Mouse (Mus musculus): ENCODE measurements at regions not wholly inside any gene's neighbourhood (a gene's known extent, or its start where the extent isn't known, plus 50 kb on each side); places are given as distances from the start of the nearest gene placed in this dataset.

DNA sequence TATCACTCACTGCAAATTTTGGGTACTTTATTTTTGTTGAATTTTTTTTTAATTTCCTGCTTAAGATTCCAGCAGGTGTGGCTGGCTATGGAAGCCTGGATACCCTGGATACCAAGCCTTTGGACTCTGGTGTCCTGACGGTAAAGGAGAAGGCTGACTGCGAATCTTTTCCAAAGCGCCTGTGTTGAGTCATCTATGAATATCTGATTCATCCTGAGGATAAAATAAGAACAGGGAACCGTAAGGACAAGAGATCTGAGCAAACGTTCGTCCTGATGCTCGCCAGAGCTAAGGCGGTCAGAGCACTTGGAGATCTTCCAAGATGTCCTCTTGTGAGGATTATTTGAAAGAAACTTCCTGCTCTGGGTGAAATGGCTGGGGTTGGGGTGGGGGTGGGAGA lies 173.2 kb upstream of the Tox3 start:
- no peaks in the 10 kb centered on the region for H3K36me3 ChIP-seq (ENCODE audit: control insufficient read depth, insufficient read depth, low read length)

DNA sequence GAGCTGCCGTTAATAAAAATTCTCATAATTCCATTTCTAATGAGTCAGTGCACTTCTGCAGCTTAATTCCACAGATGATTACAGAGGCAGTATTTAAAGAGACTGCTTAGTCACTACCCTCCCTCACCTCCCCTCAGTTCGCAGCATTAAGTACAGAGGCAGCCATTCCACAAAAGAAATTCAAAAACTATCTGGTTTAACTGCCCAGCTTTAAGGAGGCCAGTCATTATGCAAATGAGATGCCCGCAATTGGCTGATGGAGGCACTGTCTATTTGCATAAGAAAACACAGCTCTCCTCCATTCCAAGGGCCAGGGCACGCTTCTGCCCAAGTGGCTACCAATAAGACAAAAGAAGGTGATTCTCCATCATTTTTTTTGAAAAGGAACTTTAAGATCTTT lies 172.0 kb upstream of the Tox3 start:
- Histone ChIP-seq H3K36me3 (ENCODE audit: control insufficient read depth, insufficient read depth, low read length) (no peaks in the 10 kb centered on the region), H3K9ac (ENCODE audit: low read length) (no peak overlapping the region), H3K27ac (ENCODE audit: low read length) (no peak overlapping the region), H3K4me3 (ENCODE audit: low read length) (no peak overlapping the region), H3K27me3 (ENCODE audit: control insufficient read depth, insufficient read depth, low read depth, low read length) (no peaks in the 10 kb centered on the region), H3K4me2 (ENCODE audit: low read depth, low read length) (no peak overlapping the region), H3K9me3 (ENCODE audit: control insufficient read depth, low read length) (no peaks in the 10 kb centered on the region), H3K4me1 (replicated peaks; ENCODE audit: control insufficient read depth, insufficient read depth, low read length) (no peaks in the 10 kb centered on the region)
- WGBS = 27% methylated on average over 4 of the region's 4 CpGs
- 0 out of 2 replicates have a peak, but pooled peaks have one; percentile 23 for ATAC-seq (ENCODE audit: low read depth)

More for the DNA sequence above, 173.2 kb upstream of the Tox3 start:
- Histone ChIP-seq H3K9ac (ENCODE audit: low read length) (no peak overlapping the region), H3K27ac (ENCODE audit: low read length) (no peak overlapping the region), H3K27me3 (ENCODE audit: control insufficient read depth, insufficient read depth, low read depth, low read length) (no peaks in the 10 kb centered on the region), H3K4me3 (ENCODE audit: low read length) (no peak overlapping the region), H3K4me2 (ENCODE audit: low read depth, low read length) (no peak overlapping the region), H3K4me1 (replicated peaks; ENCODE audit: control insufficient read depth, insufficient read depth, low read length) (no peaks in the 10 kb centered on the region), H3K9me3 (ENCODE audit: control insufficient read depth, low read length) (no peaks in the 10 kb centered on the region)
- ATAC-seq (ENCODE audit: low read depth) = no peak
- WGBS = 60% methylated on average over 8 of the region's 8 CpGs

GRCm38 (mm10) chr8:90519567-90519966 lies 171.4 kb upstream of the Tox3 start:
- no peak overlapping the region for H3K9ac ChIP-seq (ENCODE audit: low read length)
- H3K36me3 ChIP-seq (ENCODE audit: control insufficient read depth, insufficient read depth, low read length) = no peaks in the 10 kb centered on the region
- no peak overlapping the region for H3K27ac ChIP-seq (ENCODE audit: low read length)
- no peak overlapping the region for H3K4me3 ChIP-seq (ENCODE audit: low read length)
- H3K4me1 ChIP-seq (replicated peaks; ENCODE audit: control insufficient read depth, insufficient read depth, low read length) = no peaks in the 10 kb centered on the region
- no peaks in the 10 kb centered on the region for H3K9me3 ChIP-seq (ENCODE audit: control insufficient read depth, low read length)
- ATAC-seq (ENCODE audit: low read depth) = no peak
- no peak overlapping the region for H3K4me2 ChIP-seq (ENCODE audit: low read depth, low read length)
- no peaks in the 10 kb centered on the region for H3K27me3 ChIP-seq (ENCODE audit: control insufficient read depth, insufficient read depth, low read depth, low read length)
- WGBS = 80% methylated on average over 6 of the region's 6 CpGs

DNA sequence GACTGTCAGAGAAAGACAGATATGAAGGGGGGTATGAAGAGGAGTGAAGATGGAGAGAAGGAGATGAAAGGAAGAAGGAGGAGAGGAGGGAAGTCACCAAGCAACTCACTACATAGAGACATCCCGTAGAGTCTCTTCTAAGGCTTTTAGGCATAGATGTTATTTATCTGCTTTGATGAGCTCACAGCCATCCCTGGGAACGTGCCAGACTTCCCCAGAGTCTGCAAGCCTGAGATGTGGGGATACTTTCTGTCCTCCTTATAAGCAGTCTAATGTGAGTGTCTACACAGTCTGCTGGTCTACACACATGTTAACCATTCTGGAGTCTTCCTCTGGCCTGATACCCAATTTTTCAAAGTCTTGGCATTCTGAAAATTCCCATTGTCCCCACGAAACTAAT lies 166.0 kb upstream of the Tox3 start:
- H3K4me2 ChIP-seq (ENCODE audit: low read depth, low read length) = no peak overlapping the region
- no peak overlapping the region for H3K9ac ChIP-seq (ENCODE audit: low read length)
- no peaks in the 10 kb centered on the region for H3K9me3 ChIP-seq (ENCODE audit: control insufficient read depth, low read length)
- 58% methylated on average over 3 of the region's 3 CpGs for WGBS
- no peak overlapping the region for H3K27ac ChIP-seq (ENCODE audit: low read length)
- no peaks in the 10 kb centered on the region for H3K36me3 ChIP-seq (ENCODE audit: control insufficient read depth, insufficient read depth, low read length)
- no peak for ATAC-seq (ENCODE audit: low read depth)
- H3K27me3 ChIP-seq (ENCODE audit: control insufficient read depth, insufficient read depth, low read depth, low read length) = no peaks in the 10 kb centered on the region; the same call in none of the 2 replicates
- no peaks in the 10 kb centered on the region for H3K4me1 ChIP-seq (replicated peaks; ENCODE audit: control insufficient read depth, insufficient read depth, low read length)
- no peak overlapping the region for H3K4me3 ChIP-seq (ENCODE audit: low read length)

- H3K9me3 ChIP-seq (ENCODE audit: control insufficient read depth, low read length) = no peaks in the 10 kb centered on the region
- no peak overlapping the region for H3K4me2 ChIP-seq (ENCODE audit: low read depth, low read length)
- WGBS = 95% methylated on average over 4 of the region's 4 CpGs
- H3K4me1 ChIP-seq (replicated peaks; ENCODE audit: control insufficient read depth, insufficient read depth, low read length) = no peaks in the 10 kb centered on the region
- no peak for ATAC-seq (ENCODE audit: low read depth)
- no peaks in the 10 kb centered on the region; the same call in none of the 2 replicates for H3K27me3 ChIP-seq (ENCODE audit: control insufficient read depth, insufficient read depth, low read depth, low read length)
- H3K27ac ChIP-seq (ENCODE audit: low read length) = no peak overlapping the region
- H3K4me3 ChIP-seq (ENCODE audit: low read length) = no peak overlapping the region
- no peak overlapping the region for H3K9ac ChIP-seq (ENCODE audit: low read length)
- no peaks in the 10 kb centered on the region for H3K36me3 ChIP-seq (ENCODE audit: control insufficient read depth, insufficient read depth, low read length)
These were observed 165.5 kb upstream of the Tox3 start for GRCm38 (mm10) chr8:90513601-90514000.

GRCm38 (mm10) chr8:90513102-90513501 lies 165.0 kb upstream of the Tox3 start:
- 62% methylated on average over 8 of the region's 8 CpGs for WGBS
- no peak overlapping the region for H3K27ac ChIP-seq (ENCODE audit: low read length)
- H3K4me1 ChIP-seq (replicated peaks; ENCODE audit: control insufficient read depth, insufficient read depth, low read length) = no peaks in the 10 kb centered on the region
- H3K9me3 ChIP-seq (ENCODE audit: control insufficient read depth, low read length) = no peaks in the 10 kb centered on the region
- no peak overlapping the region for H3K4me2 ChIP-seq (ENCODE audit: low read depth, low read length)
- ATAC-seq (ENCODE audit: low read depth) = no peak
- H3K9ac ChIP-seq (ENCODE audit: low read length) = no peak overlapping the region
- no peak overlapping the region for H3K4me3 ChIP-seq (ENCODE audit: low read length)
- no peaks in the 10 kb centered on the region for H3K36me3 ChIP-seq (ENCODE audit: control insufficient read depth, insufficient read depth, low read length)
- no peaks in the 10 kb centered on the region; the same call in none of the 2 replicates for H3K27me3 ChIP-seq (ENCODE audit: control insufficient read depth, insufficient read depth, low read depth, low read length)

- Histone ChIP-seq H3K4me3 (ENCODE audit: low read length) (no peak overlapping the region), H3K36me3 (ENCODE audit: control insufficient read depth, insufficient read depth, low read length) (no peaks in the 10 kb centered on the region), H3K9me3 (ENCODE audit: control insufficient read depth, low read length) (no peaks in the 10 kb centered on the region), H3K4me2 (ENCODE audit: low read depth, low read length) (no peak overlapping the region), H3K27me3 (ENCODE audit: control insufficient read depth, insufficient read depth, low read depth, low read length) (no peaks in the 10 kb centered on the region; the same call in none of the 2 replicates), H3K27ac (ENCODE audit: low read length) (no peak overlapping the region), H3K4me1 (replicated peaks; ENCODE audit: control insufficient read depth, insufficient read depth, low read length) (no peaks in the 10 kb centered on the region), H3K9ac (ENCODE audit: low read length) (no peak overlapping the region)
- no peak for ATAC-seq (ENCODE audit: low read depth)
- 52% methylated on average over 2 of the region's 2 CpGs for whole genome bisulfite sequencing
These were observed 164.5 kb upstream of the Tox3 start for GRCm38 (mm10) chr8:90512594-90512993.

DNA sequence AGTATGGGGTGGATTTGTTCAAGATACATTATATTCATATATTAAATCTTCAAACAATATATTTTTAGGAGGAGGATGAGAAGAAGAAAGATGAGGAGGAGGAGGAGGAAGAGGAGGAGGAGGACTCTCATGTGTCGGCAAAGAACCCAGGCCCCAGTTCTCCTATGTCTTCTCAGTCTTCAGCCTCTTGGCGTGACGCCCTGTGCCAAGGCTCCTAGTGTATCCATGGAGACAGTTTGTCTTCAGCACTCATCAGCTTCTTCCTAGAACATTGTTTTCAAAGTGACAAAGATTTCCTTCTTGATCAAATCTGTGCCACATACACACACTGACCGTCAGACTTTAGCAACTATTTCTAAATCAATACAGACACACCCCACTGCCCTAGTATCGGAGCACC lies 156.4 kb upstream of the Tox3 start:
- no peak for ATAC-seq (ENCODE audit: low read depth)
- WGBS = 63% methylated on average over 5 of the region's 5 CpGs
- H3K36me3 ChIP-seq (ENCODE audit: control insufficient read depth, insufficient read depth, low read length) = no peaks in the 10 kb centered on the region

DNA sequence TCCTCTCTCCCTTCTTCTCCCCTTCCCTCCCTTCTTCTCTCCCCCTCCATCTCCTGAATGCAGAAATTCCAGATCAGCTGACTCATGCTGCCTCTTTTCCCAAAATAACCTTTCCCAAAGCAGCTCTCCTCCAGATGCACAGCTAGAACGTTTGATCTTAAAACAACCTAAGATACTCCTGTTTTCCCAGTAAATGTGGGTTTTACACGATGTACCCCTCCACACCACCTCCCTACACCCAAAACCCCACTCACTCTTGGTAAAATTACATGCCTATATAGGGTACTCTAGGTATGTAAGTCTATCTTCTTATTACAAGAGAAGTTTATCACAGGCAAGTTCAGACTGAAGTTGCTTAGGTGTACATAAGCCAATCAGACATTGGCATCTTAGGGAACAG lies 155.2 kb upstream of the Tox3 start:
- H3K4me1 ChIP-seq (replicated peaks; ENCODE audit: control insufficient read depth, insufficient read depth, low read length) = no peaks in the 10 kb centered on the region
- no peak overlapping the region for H3K9ac ChIP-seq (ENCODE audit: low read length)
- no peaks in the 10 kb centered on the region for H3K9me3 ChIP-seq (ENCODE audit: control insufficient read depth, low read length)
- H3K4me3 ChIP-seq (ENCODE audit: low read length) = no peak overlapping the region
- no peaks in the 10 kb centered on the region for H3K27me3 ChIP-seq (ENCODE audit: control insufficient read depth, insufficient read depth, low read depth, low read length)
- no peak for ATAC-seq (ENCODE audit: low read depth)
- WGBS = 27% methylated on average over 2 of the region's 2 CpGs
- H3K4me2 ChIP-seq (ENCODE audit: low read depth, low read length) = no peak overlapping the region
- H3K36me3 ChIP-seq (ENCODE audit: control insufficient read depth, insufficient read depth, low read length) = no peaks in the 10 kb centered on the region
- no peak overlapping the region for H3K27ac ChIP-seq (ENCODE audit: low read length)

More for the DNA sequence above, 156.4 kb upstream of the Tox3 start:
- Histone ChIP-seq H3K27ac (ENCODE audit: low read length) (no peak overlapping the region), H3K4me1 (replicated peaks; ENCODE audit: control insufficient read depth, insufficient read depth, low read length) (no peaks in the 10 kb centered on the region), H3K4me2 (ENCODE audit: low read depth, low read length) (no peak overlapping the region), H3K27me3 (ENCODE audit: control insufficient read depth, insufficient read depth, low read depth, low read length) (no peaks in the 10 kb centered on the region), H3K4me3 (ENCODE audit: low read length) (no peak overlapping the region), H3K9ac (ENCODE audit: low read length) (no peak overlapping the region), H3K9me3 (ENCODE audit: control insufficient read depth, low read length) (no peaks in the 10 kb centered on the region)

DNA sequence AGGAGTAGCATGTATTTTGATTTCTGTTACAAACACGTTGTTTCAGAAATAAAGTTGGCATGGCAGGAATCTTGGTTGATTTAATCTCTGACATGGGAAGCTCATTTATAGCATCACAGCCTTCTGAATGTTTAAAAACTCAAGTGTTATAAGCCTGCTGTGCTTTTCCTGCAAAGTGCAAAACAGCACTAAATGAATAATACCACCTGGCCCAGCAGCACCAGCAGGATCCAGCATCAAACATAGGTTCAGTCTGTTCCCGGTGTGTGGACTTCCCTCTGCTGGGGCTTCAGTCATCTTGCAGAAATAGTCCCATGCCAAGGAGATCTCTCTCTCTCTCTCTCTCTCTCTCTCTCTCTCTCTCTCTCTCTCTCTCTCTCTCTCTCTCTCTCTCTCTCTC lies 154.7 kb upstream of the Tox3 start:
- 40% methylated on average over 2 of the region's 2 CpGs for WGBS
- Histone ChIP-seq H3K27ac (ENCODE audit: low read length) (no peak overlapping the region), H3K36me3 (ENCODE audit: control insufficient read depth, insufficient read depth, low read length) (no peaks in the 10 kb centered on the region), H3K4me3 (ENCODE audit: low read length) (no peak overlapping the region), H3K4me2 (ENCODE audit: low read depth, low read length) (no peak overlapping the region), H3K27me3 (ENCODE audit: control insufficient read depth, insufficient read depth, low read depth, low read length) (no peaks in the 10 kb centered on the region), H3K9ac (ENCODE audit: low read length) (no peak overlapping the region), H3K4me1 (replicated peaks; ENCODE audit: control insufficient read depth, insufficient read depth, low read length) (no peaks in the 10 kb centered on the region), H3K9me3 (ENCODE audit: control insufficient read depth, low read length) (no peaks in the 10 kb centered on the region)
- ATAC-seq (ENCODE audit: low read depth) = no peak

Measured in lung, embryonic 16.5 days (tissue).